Mouse (Mus musculus): ENCODE measurements at regions not wholly inside any gene's neighbourhood (a gene's known extent, or its start where the extent isn't known, plus 50 kb on each side); places are given as distances from the start of the nearest gene placed in this dataset.

GRCm38 (mm10) chr11:117601147-117601546 is 52.9 kb upstream of the Tnrc6c start:
- TF ChIP-seq EP300 (IDR thresholded peaks at IDR 0.05; ENCODE audit: low read depth) (no peak), CTCF (IDR thresholded peaks at IDR 0.05; ENCODE audit: low read depth) (no peak)
- Histone ChIP-seq H3K27me3 (ENCODE audit: control insufficient read depth, insufficient read depth, low read length) (peaks cover 35% of the 10 kb centered on the region), H3K36me3 (replicated peaks; ENCODE audit: control insufficient read depth, insufficient read depth, low read depth) (no peaks in the 10 kb centered on the region), H3K4me2 (ENCODE audit: low read depth) (no peak overlapping the region), H3K4me1 (replicated peaks; ENCODE audit: control insufficient read depth in 2 of 2, insufficient read depth in 2 of 2, low read length in 1 of 2) (no peaks in the 10 kb centered on the region), H3K27ac (no peak overlapping the region), H3K4me3 (ENCODE audit: insufficient read depth in 1 of 2, low read depth in 2 of 2, low read length in 2 of 2) (no peak overlapping the region), H3K9ac (replicated peaks) (no peak overlapping the region), H3K9me3 (ENCODE audit: control insufficient read depth, low read length) (no peaks in the 10 kb centered on the region)
- DNase-seq (ENCODE audit: low read depth in 3 of 3, low spot score in 3 of 3) (no peak), ATAC-seq (ENCODE audit: insufficient read depth) (no peak)
- WGBS (ENCODE audit: insufficient replicate concordance) = 12% methylated on average over 5 of the region's 5 CpGs

GRCm38 (mm10) chr11:117604019-117604418 is 50.1 kb upstream of the Tnrc6c start:
- no peak for TF ChIP-seq EP300 (IDR thresholded peaks at IDR 0.05; ENCODE audit: low read depth)
- TF ChIP-seq CTCF (IDR thresholded peaks at IDR 0.05; ENCODE audit: low read depth) = no peak
- peaks cover 21% of the 10 kb centered on the region for H3K27me3 ChIP-seq (ENCODE audit: control insufficient read depth, insufficient read depth, low read length)
- H3K9ac ChIP-seq (replicated peaks) = no peak overlapping the region
- no peaks in the 10 kb centered on the region for H3K4me1 ChIP-seq (replicated peaks; ENCODE audit: control insufficient read depth in 2 of 2, insufficient read depth in 2 of 2, low read length in 1 of 2)
- ATAC-seq (ENCODE audit: insufficient read depth) (no peak), DNase-seq (ENCODE audit: low read depth in 3 of 3, low spot score in 3 of 3) (no peak)
- no peak overlapping the region for H3K4me2 ChIP-seq (ENCODE audit: low read depth)
- H3K9me3 ChIP-seq (ENCODE audit: control insufficient read depth, low read length) = no peaks in the 10 kb centered on the region
- H3K4me3 ChIP-seq (ENCODE audit: insufficient read depth in 1 of 2, low read depth in 2 of 2, low read length in 2 of 2) = no peak overlapping the region
- no peaks in the 10 kb centered on the region for H3K36me3 ChIP-seq (replicated peaks; ENCODE audit: control insufficient read depth, insufficient read depth, low read depth)
- no peak overlapping the region for H3K27ac ChIP-seq
- 14% methylated on average over 2 of the region's 2 CpGs for WGBS (ENCODE audit: insufficient replicate concordance)

All from liver, embryonic 14.5 days (tissue).